Mouse (Mus musculus) neural tube, embryonic 15.5 days (tissue): ENCODE data around the gene Rap1b. TPM values are rescaled to one million over a fixed set of nuclear protein-coding genes. Genes with fewer than 3 reads are reported as not detected.

ENCODE experiments used
- ATAC-seq: fragments of 200-750 bp; cut with Nextera tagmentation; 2 replicates; pipeline ENCODE4 v1.8.0; 2017; ENCODE audit warnings: mild to moderate bottlenecking, moderate TSS enrichment, moderate library complexity; ENCODE audit not compliant: low FRiP score
- H3K27ac ChIP-seq: fragments of 300-500 bp; sonication (generic); replicated peaks from 2 replicates; pipeline ENCODE4 v1.5.1; 2015; ENCODE audit warnings: mild to moderate bottlenecking, inconsistent platforms
- H3K27me3 ChIP-seq: fragments of 300-500 bp; sonication (generic); replicated peaks from 2 replicates; pipeline ENCODE4 v1.6.1; 2015; ENCODE audit warnings: inconsistent platforms
- H3K36me3 ChIP-seq: fragments of 300-500 bp; sonication (generic); 2 replicates; pipeline ENCODE4 v1.6.1; 2015; ENCODE audit warnings: inconsistent platforms
- H3K4me1 ChIP-seq: fragments of 300-500 bp; sonication (generic); 2 replicates; pipeline ENCODE4 v1.6.1; 2015; ENCODE audit warnings: inconsistent platforms
- H3K4me2 ChIP-seq: fragments of 300-500 bp; sonication (generic); 2 replicates; pipeline ENCODE4 v1.6.1; 2015; ENCODE audit warnings: inconsistent platforms, mild to moderate bottlenecking, moderate library complexity
- H3K4me3 ChIP-seq: fragments of 300-500 bp; sonication (generic); replicated peaks from 2 replicates; pipeline ENCODE4 v1.5.1; 2015; ENCODE audit warnings: mild to moderate bottlenecking, inconsistent platforms
- H3K9ac ChIP-seq: fragments of 300-500 bp; sonication (generic); replicated peaks from 2 replicates; pipeline ENCODE4 v1.6.1; 2015; ENCODE audit warnings: mild to moderate bottlenecking, inconsistent platforms
- H3K9me3 ChIP-seq: fragments of 300-500 bp; sonication (generic); replicated peaks from 2 replicates; pipeline ENCODE4 v1.6.1; 2016; ENCODE audit warnings: inconsistent platforms
- WGBS: fragments of 180-500 bp; shearing (Covaris S2); methylation state at CpG from one replicate; pipeline ENCODE4 v1.1.7; 2015; ENCODE audit warnings: mixed read lengths; 5-methylcytosine and 5-hydroxymethylcytosine counted together
- polyA plus RNA-seq: library from polyadenylated mRNA; unstranded; fragments of >200 nt; fragmentation: Nextera tagmentation; extraction: Ambion mirVana; gene quantifications from 2 replicates; pipeline ENCODE4 v1.2.1, GENCODE M21; 2015

Gene Rap1b
- polyA plus RNA-seq, 1 experiment from 2014 or later: 165 TPM

GRCm38 (mm10) chr10:117838924-117839323 is 6.9 kb downstream of the Rap1b start:
- no peaks in the 10 kb centered on the region for H3K27me3 ChIP-seq
- H3K9ac ChIP-seq: no peak overlapping the region
- no peak for ATAC-seq
- peaks cover 17% of the 10 kb centered on the region for H3K4me1 ChIP-seq
- 93% methylated on average over 3 of the region's 3 CpGs for WGBS
- no peaks in the 10 kb centered on the region for H3K36me3 ChIP-seq
- no peaks in the 10 kb centered on the region for H3K9me3 ChIP-seq
- no peak overlapping the region for H3K4me2 ChIP-seq
- H3K27ac ChIP-seq: no peak overlapping the region
- no peak overlapping the region for H3K4me3 ChIP-seq

GRCm38 (mm10) chr10:117836354-117836753 is 9.5 kb downstream of the Rap1b start:
- Histone ChIP-seq H3K36me3 (no peaks in the 10 kb centered on the region), H3K9me3 (no peaks in the 10 kb centered on the region), H3K4me2 (no peak overlapping the region), H3K27me3 (no peaks in the 10 kb centered on the region), H3K4me3 (no peak overlapping the region), H3K27ac (no peak overlapping the region), H3K9ac (no peak overlapping the region), H3K4me1 (peaks cover 7% of the 10 kb centered on the region)
- ATAC-seq: no peak
- WGBS: 95% methylated on average over 2 of the region's 2 CpGs

GRCm38 (mm10) chr10:117835453-117835852 is 10.4 kb downstream of the Rap1b start:
- no peak overlapping the region for H3K4me2 ChIP-seq
- ATAC-seq: no peak
- no peaks in the 10 kb centered on the region for H3K27me3 ChIP-seq
- no peak overlapping the region for H3K9ac ChIP-seq
- H3K9me3 ChIP-seq: no peaks in the 10 kb centered on the region
- no peaks in the 10 kb centered on the region for H3K36me3 ChIP-seq
- H3K4me1 ChIP-seq: peaks cover 7% of the 10 kb centered on the region
- WGBS: 46% methylated on average over 5 of the region's 5 CpGs
- H3K4me3 ChIP-seq: no peak overlapping the region
- H3K27ac ChIP-seq: no peak overlapping the region

GRCm38 (mm10) chr10:117830797-117831196 is 15.0 kb downstream of the Rap1b start:
- no peak overlapping the region for H3K4me2 ChIP-seq
- peaks cover 11% of the 10 kb centered on the region for H3K4me1 ChIP-seq
- H3K9ac ChIP-seq: no peak overlapping the region
- no peak overlapping the region for H3K27ac ChIP-seq
- no peak overlapping the region for H3K4me3 ChIP-seq
- no peaks in the 10 kb centered on the region for H3K9me3 ChIP-seq
- no peaks in the 10 kb centered on the region for H3K27me3 ChIP-seq
- no peak for ATAC-seq
- no peaks in the 10 kb centered on the region for H3K36me3 ChIP-seq
- WGBS: 92% methylated on average over 3 of the region's 3 CpGs

- Histone ChIP-seq H3K4me1 (peaks cover 15% of the 10 kb centered on the region), H3K9ac (no peak overlapping the region), H3K27me3 (no peaks in the 10 kb centered on the region), H3K4me2 (no peak overlapping the region), H3K9me3 (no peaks in the 10 kb centered on the region), H3K36me3 (no peaks in the 10 kb centered on the region), H3K4me3 (no peak overlapping the region), H3K27ac (no peak overlapping the region)
- ATAC-seq: no peak
- WGBS: 96% methylated on average over 7 of the region's 7 CpGs
Observed at GRCm38 (mm10) chr10:117829472-117830155, 16.2 kb downstream of the Rap1b start.

GRCm38 (mm10) chr10:117829022-117829421 is 16.8 kb downstream of the Rap1b start:
- no peak overlapping the region for H3K9ac ChIP-seq
- no peak overlapping the region for H3K27ac ChIP-seq
- ATAC-seq: no peak
- no peak overlapping the region for H3K4me3 ChIP-seq
- 84% methylated on average over 4 of the region's 4 CpGs for WGBS
- H3K27me3 ChIP-seq: no peaks in the 10 kb centered on the region
- H3K36me3 ChIP-seq: 0 out of 2 replicates have a peak, but pooled peaks cover 4% of the 10 kb centered on the region
- H3K4me1 ChIP-seq: peaks cover 15% of the 10 kb centered on the region
- H3K9me3 ChIP-seq: no peaks in the 10 kb centered on the region
- H3K4me2 ChIP-seq: no peak overlapping the region

GRCm38 (mm10) chr10:117828536-117828935 is 17.3 kb downstream of the Rap1b start:
- Histone ChIP-seq H3K27ac (no peak overlapping the region), H3K9ac (no peak overlapping the region), H3K27me3 (no peaks in the 10 kb centered on the region), H3K4me3 (no peak overlapping the region), H3K4me2 (no peak overlapping the region), H3K36me3 (peaks cover 5% of the 10 kb centered on the region; the same call in 1 of the 2 replicates), H3K4me1 (peaks cover 15% of the 10 kb centered on the region), H3K9me3 (no peaks in the 10 kb centered on the region)
- WGBS: 82% methylated on average over 4 of the region's 4 CpGs
- no peak for ATAC-seq

- Histone ChIP-seq H3K36me3 (peaks cover 38% of the 10 kb centered on the region), H3K9me3 (no peaks in the 10 kb centered on the region), H3K4me3 (no peak overlapping the region), H3K9ac (no peak overlapping the region), H3K27me3 (no peaks in the 10 kb centered on the region), H3K27ac (no peak overlapping the region), H3K4me1 (peaks cover 15% of the 10 kb centered on the region), H3K4me2 (no peak overlapping the region)
- WGBS: 73% methylated on average over 4 of the region's 4 CpGs
- ATAC-seq: no peak
Observed at GRCm38 (mm10) chr10:117824647-117825046, 21.2 kb downstream of the Rap1b start.

GRCm38 (mm10) chr10:117824139-117824538 is 21.7 kb downstream of the Rap1b start:
- H3K4me1 ChIP-seq: peaks cover 15% of the 10 kb centered on the region
- ATAC-seq: no peak
- H3K27ac ChIP-seq: no peak overlapping the region
- H3K27me3 ChIP-seq: no peaks in the 10 kb centered on the region
- WGBS: 66% methylated on average over 4 of the region's 4 CpGs
- H3K9me3 ChIP-seq: no peaks in the 10 kb centered on the region
- H3K4me3 ChIP-seq: no peak overlapping the region
- no peak overlapping the region for H3K4me2 ChIP-seq
- no peak overlapping the region for H3K9ac ChIP-seq
- peaks cover 42% of the 10 kb centered on the region for H3K36me3 ChIP-seq

GRCm38 (mm10) chr10:117823321-117823720 is 22.5 kb downstream of the Rap1b start:
- Histone ChIP-seq H3K9ac (no peak overlapping the region), H3K27ac (no peak overlapping the region), H3K27me3 (no peaks in the 10 kb centered on the region), H3K36me3 (peaks cover 49% of the 10 kb centered on the region), H3K4me1 (peaks cover 15% of the 10 kb centered on the region), H3K9me3 (no peaks in the 10 kb centered on the region), H3K4me3 (no peak overlapping the region), H3K4me2 (no peak overlapping the region)
- 92% methylated on average over 6 of the region's 6 CpGs for WGBS
- no peak for ATAC-seq

- Histone ChIP-seq H3K4me2 (no peak overlapping the region), H3K27me3 (no peaks in the 10 kb centered on the region), H3K4me1 (no peaks in the 10 kb centered on the region), H3K36me3 (peaks cover 70% of the 10 kb centered on the region), H3K9ac (no peak overlapping the region), H3K27ac (no peak overlapping the region), H3K9me3 (no peaks in the 10 kb centered on the region), H3K4me3 (no peak overlapping the region)
- 88% methylated on average over 6 of the region's 6 CpGs for WGBS
- ATAC-seq: no peak
Observed at GRCm38 (mm10) chr10:117818600-117818999, 27.2 kb downstream of the Rap1b start.

- H3K9me3 ChIP-seq: no peaks in the 10 kb centered on the region
- peaks cover 66% of the 10 kb centered on the region for H3K36me3 ChIP-seq
- H3K27me3 ChIP-seq: no peaks in the 10 kb centered on the region
- H3K27ac ChIP-seq: no peak overlapping the region
- H3K4me2 ChIP-seq: no peak overlapping the region
- WGBS: 96% methylated on average over 6 of the region's 6 CpGs
- no peak overlapping the region for H3K4me3 ChIP-seq
- H3K4me1 ChIP-seq: no peaks in the 10 kb centered on the region
- ATAC-seq: no peak
- H3K9ac ChIP-seq: no peak overlapping the region
Observed at GRCm38 (mm10) chr10:117816721-117817120, 29.1 kb downstream of the Rap1b start.
